Mouse (Mus musculus) erythroid progenitor cell, adult 5-6 weeks (primary cell): Measurements from ENCODE around the gene Rab33a. TPM values are rescaled to one million over a fixed set of nuclear protein-coding genes. Genes with fewer than 3 reads are reported as not detected.

Source experiments
- ATAC-seq: replicated peaks from 2 replicates; pipeline ENCODE4 v1.8.0; 2016; ENCODE audit warnings: moderate number of reproducible peaks, mild to moderate bottlenecking, moderate TSS enrichment, inconsistent platforms; ENCODE audit not compliant: poor library complexity, low FRiP score, severe bottlenecking
- total RNA-seq, 2 experiments: library from RNA; stranded (forward) in 1 of 2; stranded (reverse) in 1 of 2; fragments of 150-400 nt in 1 of 2; fragments of 186-747, 209-891 nt in 1 of 2; gene quantifications; 2 replicates each; pipeline versions ENCODE4 v1.2.3 to v1.2.4; 2015 to 2017; ENCODE audit warnings: low replicate concordance in 2 of 2

Rab33a gene
- total RNA-seq (2015; ENCODE audit: low replicate concordance) (not detected in 2 replicates), total RNA-seq (2017; ENCODE audit: low replicate concordance) (not detected in 2 replicates)

DNA sequence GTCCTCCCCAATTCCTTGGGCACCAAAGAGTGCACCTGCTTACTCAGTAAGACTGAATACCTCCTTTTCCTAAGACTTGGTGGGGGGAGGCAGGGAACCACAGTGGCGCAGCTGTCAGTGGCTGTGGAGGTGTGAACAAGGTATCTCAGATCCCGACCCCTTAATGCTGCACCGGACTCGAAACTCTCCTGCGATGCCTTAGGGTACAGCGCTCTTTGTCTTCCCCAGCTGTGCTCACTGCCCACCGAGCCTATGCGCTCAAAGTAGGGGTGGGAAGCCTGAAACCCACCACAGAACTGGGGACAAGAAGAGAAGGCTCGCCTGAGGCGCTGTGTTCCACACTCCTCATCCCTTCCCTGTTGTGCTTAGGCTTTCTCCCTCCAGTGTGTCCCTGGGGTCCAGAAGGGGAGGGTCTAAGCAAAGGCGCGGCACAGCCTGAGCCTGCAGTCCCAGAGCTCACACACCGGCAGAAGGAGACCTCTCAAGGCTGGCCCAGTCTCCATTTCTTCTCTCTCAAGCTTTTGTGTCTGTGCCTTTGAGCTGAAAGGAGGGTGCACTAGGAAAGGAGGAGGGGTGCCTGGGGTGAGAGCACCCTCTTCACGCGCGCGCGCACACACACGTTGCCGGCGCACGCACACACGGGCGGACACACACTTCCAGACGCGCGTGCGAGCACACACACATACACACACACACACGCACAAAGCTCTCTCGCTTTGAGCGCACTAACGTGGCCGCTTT is at the start of gene Rab33a:
Rab33a (plus strand) TSS at position 478 of the 741 bp plus-strand sequence.
- ATAC-seq, result no peak

DNA sequence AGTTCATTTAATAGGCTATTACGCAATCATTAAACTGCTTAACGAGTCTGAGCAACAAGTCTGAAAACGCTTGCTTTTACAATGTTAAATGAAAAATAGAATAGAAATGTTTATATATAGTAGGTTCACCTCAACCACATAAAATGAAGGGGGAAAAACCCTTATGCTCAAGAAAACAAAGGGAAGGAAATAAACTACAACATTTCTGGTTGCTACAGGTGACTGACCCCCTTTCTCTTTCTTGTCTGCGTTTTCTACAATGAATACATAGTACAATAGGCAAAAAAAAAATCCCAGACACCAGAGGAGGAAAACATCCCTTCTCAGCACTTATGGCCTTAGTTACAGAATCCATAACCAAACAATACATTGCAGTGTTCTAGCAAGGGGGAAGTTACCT is 38.0 kb upstream of the Rab33a start:
- ATAC-seq, result no peak

DNA sequence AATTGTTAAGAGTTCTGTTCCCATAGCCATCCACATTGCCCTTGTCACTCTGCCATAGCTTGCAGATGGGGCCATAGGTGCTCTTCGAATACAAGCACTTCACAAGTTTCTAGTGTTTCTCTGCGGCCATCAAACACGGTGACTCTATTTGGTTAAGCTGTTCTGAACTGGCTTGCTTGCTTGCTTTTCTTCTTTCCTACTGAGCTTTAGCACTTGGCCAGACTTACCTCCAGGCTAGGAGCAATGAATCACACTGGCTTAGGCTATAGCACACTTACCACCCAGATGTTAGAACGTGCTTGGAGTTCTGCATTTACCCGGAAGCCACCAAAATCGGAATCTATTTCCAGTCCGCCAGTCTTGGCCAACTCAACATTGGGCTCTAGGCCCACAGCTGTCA is 37.4 kb upstream of the Rab33a start:
- no peak for ATAC-seq

DNA sequence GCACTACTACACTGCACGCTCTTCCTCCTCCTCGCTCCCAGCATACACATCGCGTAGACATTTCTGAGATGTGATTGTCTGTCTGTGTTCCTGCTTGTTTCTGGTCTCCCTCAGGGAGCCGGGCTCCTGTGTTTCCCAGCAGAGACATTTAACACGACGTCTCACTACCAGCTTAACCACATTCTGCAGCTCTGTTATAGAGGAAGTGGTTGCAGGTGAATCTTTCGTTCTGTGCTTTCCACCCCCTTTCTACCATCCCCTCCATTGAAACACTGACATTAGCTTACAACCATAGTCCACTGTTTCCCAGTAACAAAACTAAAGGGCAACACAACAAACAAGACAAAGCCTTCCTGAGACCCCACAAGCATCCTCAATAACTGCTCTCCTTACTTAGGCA is 25.3 kb upstream of the Rab33a start:
- ATAC-seq, result no peak

DNA sequence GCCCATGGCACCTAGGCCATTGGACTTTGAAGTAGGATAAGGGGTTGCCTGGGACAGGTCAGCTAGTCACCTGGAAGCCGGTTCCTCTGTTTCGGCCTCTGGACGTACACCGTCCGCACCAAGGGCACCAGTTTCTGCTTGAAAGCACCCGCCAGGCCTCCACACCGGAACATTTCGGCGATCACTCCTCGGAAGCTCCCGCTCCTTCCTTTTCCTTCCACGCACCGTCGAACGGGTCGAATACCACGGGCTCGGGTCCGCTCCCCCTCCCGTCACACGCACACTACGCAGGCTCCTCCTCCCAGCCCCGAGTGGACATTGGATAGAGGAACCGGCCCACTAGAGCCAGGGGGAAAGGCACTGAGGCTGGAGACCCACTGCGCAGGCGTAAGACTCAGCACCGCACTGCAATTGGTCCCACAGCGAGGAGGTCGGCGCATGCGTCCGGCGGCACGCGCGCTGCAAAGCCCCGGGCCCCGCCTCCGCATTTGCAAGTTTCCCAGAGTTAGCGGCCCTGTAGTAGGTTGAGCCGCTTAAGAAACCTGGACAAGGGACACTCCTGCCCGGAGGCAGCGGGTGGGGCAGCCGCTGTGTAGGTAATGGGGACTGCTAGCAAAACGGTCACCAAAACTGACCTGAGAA is 5.8 kb upstream of the Rab33a start, which contains the start of gene Aifm1:
Aifm1 (minus strand) TSS at position 398 of the 642 bp plus-strand sequence.
- ATAC-seq, result peak; percentile 99

DNA sequence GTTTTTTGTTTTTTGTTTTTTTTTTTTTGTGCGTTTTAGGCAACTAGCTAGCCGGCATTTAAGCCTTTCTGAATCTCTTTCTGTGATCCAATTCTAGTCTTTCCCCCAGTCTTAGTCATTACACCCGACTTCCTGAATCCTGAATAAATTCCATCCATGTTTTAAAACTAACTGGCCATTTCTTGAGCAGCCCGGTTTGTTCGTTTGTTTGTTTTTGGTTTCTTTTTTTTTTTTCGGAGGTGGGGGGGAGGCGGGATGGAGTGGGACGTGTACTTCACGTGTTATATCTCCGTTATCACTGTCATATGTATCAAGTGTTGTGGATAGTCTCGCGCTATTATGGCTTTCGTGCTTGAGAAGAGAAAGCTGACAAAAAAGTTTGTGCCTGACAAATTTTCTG is 5.3 kb upstream of the Rab33a start:
- ATAC-seq, result no peak

DNA sequence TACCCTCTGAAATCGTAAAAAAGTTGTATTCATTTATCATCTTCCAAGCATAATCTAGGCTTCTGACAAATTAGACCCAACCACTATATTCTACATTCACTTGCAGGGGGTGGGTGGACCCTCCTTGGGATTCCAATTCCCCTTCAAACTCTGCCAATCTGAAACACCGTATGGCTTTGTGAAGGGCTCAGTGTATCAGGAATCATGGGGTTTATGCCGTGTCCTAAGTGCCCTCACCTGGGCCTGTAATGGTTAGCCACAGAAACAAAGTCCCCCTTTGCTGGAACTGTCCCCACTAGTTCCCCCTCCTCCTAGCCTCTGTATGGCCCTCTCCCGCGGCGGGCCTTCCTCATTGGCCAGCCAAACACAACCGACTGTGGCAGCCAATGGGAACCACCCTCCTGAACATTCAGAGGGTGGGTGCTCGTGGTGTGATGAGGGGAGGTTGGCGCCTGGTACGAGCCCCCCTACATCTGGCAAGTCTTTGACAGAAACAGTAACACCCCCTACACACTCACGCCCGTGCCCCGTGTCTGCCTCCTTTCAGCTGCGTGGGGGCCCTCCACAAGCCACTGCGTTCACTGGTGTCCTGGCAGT is 776 bp upstream of the Rab33a start:
- no peak for ATAC-seq

DNA sequence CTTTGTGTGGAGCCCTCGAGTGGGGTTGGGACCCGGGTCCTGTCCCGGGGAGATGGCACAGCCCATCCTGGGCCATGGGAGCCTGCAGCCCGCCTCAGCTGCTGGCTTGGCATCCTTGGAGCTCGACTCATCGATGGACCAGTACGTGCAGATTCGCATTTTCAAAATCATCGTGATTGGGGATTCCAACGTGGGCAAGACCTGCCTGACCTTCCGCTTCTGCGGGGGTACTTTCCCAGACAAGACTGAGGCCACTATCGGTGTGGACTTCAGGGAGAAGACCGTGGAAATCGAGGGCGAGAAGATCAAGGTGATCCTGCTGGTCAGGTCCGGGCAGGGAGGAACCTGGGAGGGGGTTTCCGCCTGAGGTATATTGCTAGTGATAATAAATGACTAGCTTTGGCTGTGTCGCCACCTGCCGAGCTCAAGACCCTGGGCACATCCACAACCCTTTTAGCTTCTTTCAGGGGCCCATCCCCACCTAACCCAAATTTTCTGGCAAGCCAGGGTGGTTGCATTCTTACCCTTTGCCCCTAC is 532 bp downstream of the Rab33a start:
- no peak for ATAC-seq

DNA sequence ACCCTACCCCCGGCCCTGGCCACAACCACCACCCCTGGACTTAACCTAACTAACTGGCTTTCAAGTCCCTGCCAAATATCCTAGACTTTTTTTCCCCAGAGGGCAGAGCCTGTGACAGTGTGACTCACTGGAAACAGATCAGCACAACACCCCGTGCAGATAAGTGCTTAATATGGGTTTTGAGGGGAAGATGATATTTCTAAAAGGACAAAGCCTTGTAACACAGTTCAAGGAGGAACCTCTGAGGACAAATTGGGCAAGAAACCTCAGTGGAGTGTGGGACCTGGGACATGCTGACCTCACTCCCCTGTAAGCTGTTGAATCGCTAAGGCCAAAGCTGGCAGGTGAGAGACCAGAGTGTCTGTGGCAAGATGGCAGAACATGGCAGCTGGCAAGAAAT is 2.6 kb downstream of the Rab33a start:
- no peak for ATAC-seq

DNA sequence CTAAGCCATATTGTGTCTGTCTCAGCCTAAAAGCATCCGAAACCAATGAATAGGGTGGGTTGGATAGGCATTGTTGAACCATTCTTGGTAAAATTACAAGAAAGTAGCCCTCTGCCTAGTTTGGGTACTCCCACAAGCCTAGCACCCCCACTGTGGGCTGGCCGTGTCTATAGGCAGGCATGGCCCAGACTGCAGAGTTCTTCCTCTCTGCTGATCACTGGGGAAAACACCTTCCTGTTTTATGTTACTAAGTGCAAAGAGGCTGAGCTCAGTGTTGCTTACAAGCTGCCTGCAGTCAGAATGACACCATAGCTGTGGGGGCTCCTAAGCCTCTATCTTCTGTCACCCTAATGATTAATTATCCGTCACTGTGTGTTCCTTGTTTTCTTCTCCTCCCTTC is 4.4 kb downstream of the Rab33a start:
- ATAC-seq, result no peak

DNA sequence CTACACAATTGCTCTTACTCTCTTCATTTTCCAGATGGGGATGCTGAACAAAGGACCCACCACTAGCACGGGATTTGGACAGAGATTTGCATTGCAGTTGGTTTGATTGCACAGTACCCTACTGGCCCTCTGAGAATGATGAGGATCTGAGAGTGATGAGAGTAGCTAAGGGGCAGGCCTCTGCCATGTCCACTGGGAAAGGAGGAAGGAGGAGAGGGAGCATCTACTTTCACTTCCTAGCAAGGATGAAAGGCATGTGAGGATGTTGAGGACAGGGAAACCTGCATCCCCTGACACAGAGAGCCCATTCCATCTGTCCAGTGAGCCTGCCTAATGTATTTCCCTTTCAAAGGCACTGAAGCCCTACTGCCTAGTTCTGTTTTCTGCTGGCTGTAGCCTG is 6.2 kb downstream of the Rab33a start:
- no peak for ATAC-seq

DNA sequence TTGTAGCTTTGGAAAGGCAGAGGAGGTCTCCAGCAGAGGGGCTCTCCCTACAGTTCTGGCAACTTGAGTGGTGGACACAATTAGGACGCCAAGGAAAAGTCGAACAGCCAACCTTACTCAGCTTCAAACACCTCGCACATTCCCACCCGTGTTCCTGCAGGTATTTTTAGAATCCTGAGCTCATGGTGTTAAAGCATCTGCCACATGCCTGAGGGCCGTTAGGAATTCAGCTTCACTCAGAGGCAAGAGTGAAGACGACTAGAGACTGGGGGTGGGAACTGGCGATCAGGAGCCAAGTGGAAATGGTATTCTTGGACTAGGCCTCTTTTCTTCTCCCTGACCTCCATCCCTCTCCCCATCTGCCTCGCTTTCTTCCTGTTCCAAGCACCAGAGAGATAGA is 6.8 kb downstream of the Rab33a start:
- no peak for ATAC-seq

DNA sequence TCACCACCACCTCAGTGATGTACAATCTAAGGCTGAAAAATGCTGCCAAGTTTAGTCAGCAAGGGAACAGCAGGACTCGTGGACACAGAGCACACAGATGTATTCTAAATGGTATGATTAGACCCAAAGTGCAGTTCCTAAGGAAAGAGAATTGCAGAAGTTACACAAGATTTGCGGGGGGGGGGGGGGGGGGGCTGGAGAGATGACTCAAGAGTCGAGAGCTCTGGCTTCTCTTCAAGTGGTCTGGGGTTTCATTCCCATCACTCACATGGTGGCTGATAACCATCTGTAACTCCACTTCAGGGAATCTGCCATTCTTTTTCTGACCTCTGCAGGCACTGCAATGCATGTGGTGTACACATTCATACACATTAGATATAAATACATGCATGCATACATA is 7.3 kb downstream of the Rab33a start:
- ATAC-seq, result no peak

DNA sequence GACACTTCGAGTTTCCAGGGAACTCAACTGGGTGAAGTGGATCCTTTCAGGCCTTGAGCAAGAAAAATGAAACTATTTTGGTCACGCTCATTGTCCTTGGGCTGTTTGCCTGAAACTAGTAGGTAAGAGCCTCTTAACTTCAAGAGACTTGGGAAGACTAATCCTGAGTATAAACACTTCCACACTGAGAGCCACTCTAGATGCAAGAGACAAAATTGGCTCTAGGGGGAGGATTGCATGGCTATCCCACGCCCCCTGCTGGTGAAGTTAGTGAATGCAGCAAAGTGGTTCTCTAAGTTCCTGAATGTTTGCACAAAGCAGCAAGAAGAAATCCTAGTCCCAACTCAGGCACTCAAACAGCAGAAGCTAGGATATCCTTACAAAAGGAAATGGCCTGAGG is 13.1 kb downstream of the Rab33a start:
- ATAC-seq, result 0 out of 2 replicates have a peak, but pooled peaks have one; percentile 34

Other genes with a start within 250 kb of the Rab33a start
- gene Bcorl1, start 177.9 kb upstream of the Rab33a start, total RNA-seq (2015; ENCODE audit: low replicate concordance), result 32.1 and 40.2 TPM in 2 replicates
- gene Bcorl1, start 177.9 kb upstream of the Rab33a start, total RNA-seq (2017; ENCODE audit: low replicate concordance), result 86.3 and 87.1 TPM in 2 replicates
- 18.0 and 23.5 TPM in 2 replicates for gene Elf4, start 56.2 kb upstream of the Rab33a start, total RNA-seq (2015; ENCODE audit: low replicate concordance)
- gene Elf4, start 56.2 kb upstream of the Rab33a start, total RNA-seq (2017; ENCODE audit: low replicate concordance), result 5.1 and 10.3 TPM in 2 replicates
- 23.4 and 33.5 TPM in 2 replicates for gene Aifm1, start 5.7 kb upstream of the Rab33a start, total RNA-seq (2015; ENCODE audit: low replicate concordance)
- 15.8 and 31.9 TPM in 2 replicates for gene Aifm1, start 5.7 kb upstream of the Rab33a start, total RNA-seq (2017; ENCODE audit: low replicate concordance)
- gene Zfp280c, start 75.2 kb downstream of the Rab33a start, total RNA-seq (2015; ENCODE audit: low replicate concordance), result 8.3 and 13.4 TPM in 2 replicates
- 2.8 and 4.0 TPM in 2 replicates for gene Zfp280c, start 75.2 kb downstream of the Rab33a start, total RNA-seq (2017; ENCODE audit: low replicate concordance)
- 1.4 and 21.8 TPM in 2 replicates for gene Slc25a14, start 104.1 kb downstream of the Rab33a start, total RNA-seq (2015; ENCODE audit: low replicate concordance)
- gene Slc25a14, start 104.1 kb downstream of the Rab33a start, total RNA-seq (2017; ENCODE audit: low replicate concordance), result 8.8 TPM in 1 of 2 replicates, not detected in the other
- not detected in 2 replicates for gene Gpr119, start 155.2 kb downstream of the Rab33a start, total RNA-seq (2015; ENCODE audit: low replicate concordance)
- not detected in 2 replicates for gene Gpr119, start 155.2 kb downstream of the Rab33a start, total RNA-seq (2017; ENCODE audit: low replicate concordance)
- gene Rbmx2, start 175.7 kb downstream of the Rab33a start, total RNA-seq (2015; ENCODE audit: low replicate concordance), result 22.0 and 41.1 TPM in 2 replicates
- gene Rbmx2, start 175.7 kb downstream of the Rab33a start, total RNA-seq (2017; ENCODE audit: low replicate concordance), result 19.8 and 28.5 TPM in 2 replicates